Mouse (Mus musculus) small intestine, adult 2 months (tissue): ENCODE results near the gene Olfr573-ps1.

Experiments used
- CTCF ChIP-seq: fragments of 200-500 bp; IDR thresholded peaks from 2 replicates; pipeline ENCODE4 v1.5.1; 2012; ENCODE audit warnings: low read depth, mild to moderate bottlenecking, control low read depth, inconsistent platforms, low read length, moderate library complexity, mixed read lengths; ENCODE audit not compliant: insufficient replicate concordance, insufficient read length; ENCODE audit errors: extremely low read depth
- POLR2A ChIP-seq: fragments of 200-500 bp; IDR thresholded peaks from 2 replicates; pipeline ENCODE4 v1.6.1; 2012; ENCODE audit warnings: low read depth, mild to moderate bottlenecking, control low read depth, inconsistent platforms, low read length, moderate library complexity

DNA sequence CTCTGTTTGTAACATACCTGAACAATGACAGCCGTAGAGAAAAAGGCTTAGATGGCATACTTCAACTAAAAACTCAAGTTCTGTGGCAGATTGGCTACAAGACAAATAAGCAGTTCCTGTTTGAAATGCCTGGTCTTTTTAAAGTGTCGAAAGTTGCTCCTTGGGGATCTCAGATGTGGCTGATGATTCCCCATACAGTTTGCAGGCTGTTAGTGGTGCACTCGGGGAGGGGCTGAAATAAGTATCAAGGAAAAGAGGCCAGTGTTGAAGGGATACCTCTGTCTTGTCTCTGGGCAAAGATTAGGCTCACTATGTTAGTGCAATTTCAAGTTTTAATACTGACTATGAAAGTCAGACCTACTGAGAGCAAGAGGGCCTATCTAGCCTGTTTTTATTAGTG is 46.8 kb upstream of the Olfr573-ps1 start, which contains the start of gene Olfr578:
- no peak for TF ChIP-seq POLR2A
- TF ChIP-seq CTCF = no peak
